Mouse (Mus musculus) brain, adult 2 months (tissue): ENCODE measurements at regions not wholly inside any gene's neighbourhood (a gene's known extent, or its start where the extent isn't known, plus 50 kb on each side); places are given as distances from the start of the nearest gene placed in this dataset.

ENCODE experiments used
- DNase-seq: peaks from one replicate; pipeline ENCODE4 v3.0.0; 2011; ENCODE audit warnings: low read depth, low spot score

DNA sequence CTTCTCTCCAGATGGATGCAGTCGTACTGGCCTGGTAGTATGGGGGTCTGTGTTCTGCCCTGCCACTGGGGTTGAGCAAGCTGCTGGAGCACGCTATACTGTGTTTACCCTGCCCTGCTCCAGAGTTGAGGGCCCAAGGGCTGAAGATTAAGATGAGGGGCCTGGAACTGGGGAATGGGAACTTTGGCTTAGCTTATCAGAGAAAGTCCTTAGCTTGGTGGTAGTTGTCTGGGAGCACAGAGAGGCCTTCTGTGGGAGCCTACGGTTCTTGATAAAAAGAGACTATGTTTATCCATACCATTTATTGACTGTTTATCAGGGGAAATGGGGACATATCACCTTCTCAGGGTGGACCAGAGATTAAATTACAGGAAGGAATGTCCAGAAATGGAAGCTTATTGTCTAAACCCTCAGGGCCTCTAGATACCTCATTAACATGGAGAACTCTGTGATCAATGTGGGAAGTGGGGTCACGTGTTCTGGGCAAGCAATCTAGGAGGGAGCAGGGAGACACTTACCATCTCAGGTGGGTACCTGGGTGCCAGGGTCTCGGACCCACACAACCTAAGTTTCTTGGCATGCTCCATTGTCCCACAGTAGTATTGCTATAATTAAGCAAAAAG lies 58.7 kb downstream of the Mycn start:
- no peak for DNase-seq

DNA sequence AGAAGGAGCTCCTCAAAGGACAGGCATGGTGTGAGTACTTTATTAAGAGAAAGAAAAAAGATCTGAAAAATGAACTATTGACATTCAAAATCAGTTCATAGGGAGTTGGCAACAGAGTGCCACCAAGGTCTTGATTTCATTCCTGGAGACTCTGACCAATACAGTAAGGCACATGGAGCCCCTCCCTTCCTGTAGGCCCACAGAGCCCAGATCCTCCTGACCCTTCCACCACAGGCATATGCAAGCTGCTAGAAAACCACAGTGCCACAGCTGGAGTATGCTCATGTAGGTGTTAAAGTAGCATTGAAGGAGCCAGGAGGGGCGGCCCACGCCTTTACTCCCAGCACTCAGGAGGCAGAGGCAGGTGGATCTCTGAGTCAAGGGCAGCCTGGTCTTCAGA lies 63.7 kb downstream of the Mycn start:
- DNase-seq, result no peak

DNA sequence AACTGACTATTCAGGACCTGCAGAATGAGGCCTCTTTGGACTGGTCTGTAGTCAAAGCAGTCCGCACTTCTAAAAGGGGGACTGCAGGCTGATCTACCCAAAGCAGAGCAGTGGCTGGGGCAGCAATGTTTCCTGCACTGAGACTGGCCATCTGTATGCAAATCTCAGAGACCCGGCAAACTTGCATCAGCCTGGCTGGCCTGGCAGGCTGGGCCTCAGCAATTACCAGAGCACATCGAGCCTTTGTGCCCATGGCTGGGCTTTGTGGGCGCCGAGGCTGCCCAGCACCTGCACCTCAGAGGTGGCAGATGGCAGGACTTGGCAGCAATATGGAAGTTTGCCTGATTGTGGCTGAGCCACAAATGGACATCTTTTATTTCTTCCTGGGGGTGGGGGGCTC lies 64.2 kb downstream of the Mycn start:
- peak; percentile 87 for DNase-seq

DNA sequence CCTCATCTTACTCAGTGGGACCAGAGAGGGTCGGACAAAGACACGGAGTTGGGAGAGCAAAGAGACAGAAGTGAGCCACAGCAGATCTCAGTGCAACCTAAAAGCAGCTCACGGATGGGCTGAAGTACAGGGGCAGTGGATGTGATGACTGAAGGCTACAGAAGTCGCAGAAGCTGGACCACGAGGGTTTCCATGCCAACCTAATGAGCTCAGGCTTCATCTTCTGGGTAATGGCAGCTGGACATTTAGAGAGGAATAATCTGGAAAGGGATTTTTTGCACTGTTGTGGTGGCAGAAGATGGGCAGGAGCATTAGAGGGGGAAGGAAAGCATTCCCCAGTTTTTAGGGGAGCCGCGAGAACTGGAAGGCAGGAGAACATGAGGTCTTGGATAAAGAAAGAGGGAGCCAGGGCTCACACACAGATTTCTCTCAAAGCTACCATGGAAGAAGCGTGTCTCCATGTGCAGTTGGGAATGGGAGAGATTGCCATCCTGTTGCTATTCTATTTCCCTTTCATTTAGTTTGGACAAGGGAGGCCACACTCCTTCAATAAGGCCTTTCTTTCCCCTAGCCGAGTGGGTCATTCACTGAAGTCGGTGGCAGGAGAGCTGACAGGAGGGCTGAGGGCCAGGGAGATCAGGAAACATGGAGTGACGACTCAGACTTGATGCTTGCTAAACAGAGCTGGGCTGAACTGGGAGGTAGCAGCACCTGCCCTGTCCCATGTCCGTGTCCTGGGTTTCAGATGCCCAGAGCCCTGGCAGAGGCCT lies 65.6 kb downstream of the Mycn start:
- DNase-seq, result peak; percentile 28

DNA sequence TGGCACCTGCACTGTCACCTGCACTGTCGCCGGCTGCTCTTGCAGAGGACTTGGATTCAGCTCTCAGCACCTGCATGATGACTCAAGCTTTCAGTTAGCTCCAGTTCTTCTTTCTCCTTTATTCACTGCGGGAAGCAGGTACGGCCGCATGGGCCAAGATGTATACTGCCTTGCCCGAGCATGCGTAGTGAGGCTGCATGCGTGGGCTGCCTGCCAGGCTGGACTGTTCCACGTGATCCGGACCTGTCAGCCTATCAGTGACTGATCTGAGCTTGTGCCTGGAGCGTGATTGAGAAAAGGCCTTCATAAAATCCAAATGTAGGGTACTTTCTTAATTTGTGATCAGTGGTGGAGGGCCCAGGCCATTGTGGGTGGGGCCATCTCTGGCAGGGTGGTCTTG lies 68.2 kb downstream of the Mycn start:
- DNase-seq, result peak; percentile 24

DNA sequence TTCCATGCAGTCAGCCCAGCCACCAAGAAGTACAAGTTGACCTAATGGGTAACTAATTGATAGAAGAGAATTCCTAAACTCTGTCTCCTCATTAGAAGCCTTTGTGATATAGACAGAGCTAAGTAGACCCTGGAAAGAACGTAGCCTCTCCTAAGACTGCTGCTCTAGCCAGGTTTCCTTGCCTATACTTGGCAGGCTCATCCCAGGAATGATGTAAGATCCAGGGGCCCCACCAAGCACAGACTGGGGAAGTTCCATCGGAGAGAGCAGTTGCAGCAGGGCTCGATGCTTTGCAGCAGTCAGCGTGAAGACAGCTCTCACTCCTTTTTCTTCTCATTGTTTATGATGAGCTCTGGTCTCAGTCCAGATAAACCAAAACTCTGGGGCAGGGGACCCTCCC lies 68.7 kb downstream of the Mycn start:
- no peak for DNase-seq

DNA sequence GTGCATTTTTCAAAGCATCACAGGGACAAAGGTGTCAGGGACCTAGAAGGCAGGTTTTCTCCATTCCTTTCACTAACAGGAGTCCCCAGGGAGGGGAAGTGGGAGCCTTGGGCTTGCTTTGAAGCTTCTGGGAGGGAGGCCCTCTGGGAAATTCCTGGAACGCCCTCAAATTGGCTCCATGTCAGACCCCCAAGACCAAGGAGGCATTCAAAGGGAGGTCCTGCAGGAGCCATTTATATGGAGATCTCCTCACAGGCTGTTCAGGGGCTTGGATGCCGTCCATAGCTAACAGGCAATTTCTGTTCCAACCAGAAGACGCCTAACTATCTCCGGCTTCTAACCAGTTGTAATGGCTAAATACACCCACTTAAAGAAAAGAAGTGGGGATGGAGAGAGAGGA lies 70.4 kb downstream of the Mycn start:
- peak; percentile 37 for DNase-seq

DNA sequence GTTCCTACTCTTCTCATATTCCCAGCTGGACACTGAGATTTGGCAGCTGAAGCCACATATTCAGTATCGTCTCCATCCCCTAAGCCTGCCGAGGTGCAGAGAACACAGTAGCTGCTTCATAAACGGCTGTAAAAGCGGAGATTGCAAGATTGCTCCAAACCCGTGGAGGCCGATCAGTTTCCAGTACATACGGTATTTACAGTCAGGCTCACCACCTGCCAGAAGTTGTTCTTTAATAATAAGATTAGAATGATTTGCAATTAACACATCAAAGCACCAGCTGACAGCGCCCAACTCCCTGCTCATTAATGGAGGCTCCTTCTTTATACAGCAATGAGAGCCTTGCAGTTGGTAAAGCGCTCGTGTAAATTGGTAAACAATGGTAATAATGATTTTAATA lies 75.1 kb downstream of the Mycn start:
- DNase-seq, result no peak

DNA sequence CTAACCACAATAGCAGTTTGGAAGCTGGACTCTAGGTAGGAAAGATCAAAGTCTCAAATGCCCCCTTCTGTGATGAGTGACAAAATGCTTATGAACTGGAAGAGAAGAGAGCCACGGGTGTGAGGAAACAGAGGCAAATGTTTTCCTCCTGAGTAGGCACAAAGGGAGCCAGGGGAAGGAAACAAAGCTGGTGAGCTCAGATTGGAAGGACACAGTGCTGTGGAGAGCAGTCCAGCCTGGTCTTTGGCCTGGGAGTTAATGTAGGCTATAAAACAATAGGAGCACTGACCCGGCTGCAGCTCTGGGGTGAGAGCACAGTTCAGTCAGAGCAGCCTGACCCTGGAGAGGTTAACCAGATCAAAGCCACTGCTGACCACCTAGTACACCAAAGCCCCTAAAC lies 91.0 kb downstream of the Mycn start:
- DNase-seq, result no peak

DNA sequence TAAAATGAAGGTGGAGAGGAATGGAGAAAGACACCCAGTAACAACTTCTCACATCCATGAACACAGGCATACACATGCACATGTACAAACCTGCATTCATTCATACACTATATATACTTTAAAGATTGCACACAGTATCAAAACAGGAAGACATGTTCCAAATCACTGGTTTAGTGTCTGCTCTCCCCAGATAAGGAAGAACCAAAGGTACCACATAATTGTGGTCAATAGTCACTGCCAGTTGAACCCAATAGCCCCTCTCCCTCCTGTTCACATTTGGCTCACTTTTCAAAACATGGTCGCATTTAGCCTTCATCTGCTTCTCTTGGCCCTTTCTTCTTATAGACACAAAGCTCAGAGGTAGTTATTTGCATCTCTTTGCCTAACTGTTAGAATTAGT lies 95.0 kb downstream of the Mycn start:
- DNase-seq, result no peak

DNA sequence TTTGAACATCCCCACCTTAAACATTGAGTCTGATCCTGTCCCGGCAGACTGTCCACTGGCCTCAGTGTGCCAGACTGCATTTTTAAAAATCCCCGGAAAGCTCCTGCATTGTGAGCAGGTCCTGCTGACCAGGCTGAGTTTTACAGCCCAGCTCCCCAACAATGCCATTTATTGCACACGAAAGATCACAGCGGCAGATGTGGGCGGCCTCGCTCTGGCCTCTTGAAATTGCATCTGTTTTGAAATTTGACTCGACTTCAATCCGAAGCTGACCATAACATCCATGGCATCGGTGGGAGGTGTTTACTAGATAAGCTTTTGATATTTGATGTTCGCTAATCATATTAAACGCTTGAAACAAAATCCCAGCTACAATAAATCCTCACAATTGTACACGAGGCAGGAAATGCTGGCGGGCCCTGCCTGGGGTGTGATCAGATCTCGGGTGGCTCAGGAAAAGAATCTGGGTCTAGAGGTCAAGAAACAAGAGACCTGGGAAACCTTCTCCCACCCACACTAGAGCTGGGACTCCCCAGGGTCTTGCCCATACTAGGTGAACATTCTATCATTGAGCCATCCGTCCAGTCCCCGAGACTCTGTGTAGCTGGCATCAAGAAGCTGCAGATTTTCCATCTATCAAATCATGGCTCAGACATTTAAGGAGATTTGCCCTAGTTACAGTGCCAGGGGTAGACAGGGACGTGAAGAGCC lies 99.3 kb downstream of the Mycn start:
- no peak for DNase-seq

DNA sequence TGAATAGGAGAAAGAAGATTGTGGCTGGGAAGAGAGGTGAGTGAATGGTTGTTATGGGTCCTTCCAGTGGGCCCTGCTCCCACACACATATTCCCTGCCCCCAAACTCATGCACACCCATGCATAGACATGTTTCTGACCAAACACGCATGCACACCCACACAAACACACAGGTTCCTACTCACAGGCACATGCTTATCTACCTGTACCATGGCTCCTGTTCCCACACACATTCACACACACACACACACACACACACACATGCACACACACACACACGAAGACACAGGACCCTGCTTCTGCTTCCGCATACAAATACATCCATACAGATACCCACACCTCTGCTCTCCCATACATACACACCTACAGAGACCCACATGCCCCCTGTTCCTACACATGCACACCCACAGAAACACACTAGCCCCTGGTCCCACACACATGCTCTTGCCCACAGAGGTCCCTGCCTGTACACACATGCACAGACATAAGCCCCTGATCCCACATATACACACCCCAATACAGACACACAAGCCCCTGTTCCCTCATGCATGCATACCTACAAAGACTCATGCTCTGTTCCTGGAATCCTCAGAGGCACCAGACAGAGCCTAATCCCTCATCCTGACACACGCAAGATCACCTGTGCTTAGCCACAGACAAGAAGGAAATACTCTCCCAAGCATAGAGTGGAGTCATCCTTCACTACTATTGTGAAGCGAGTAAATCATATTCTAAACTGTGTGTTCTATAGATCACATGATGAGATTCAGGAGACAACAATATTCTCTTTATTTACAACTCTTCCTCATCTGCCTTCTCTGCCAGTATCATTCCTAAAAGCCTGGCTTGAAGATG lies 100.1 kb downstream of the Mycn start:
- no peak for DNase-seq

DNA sequence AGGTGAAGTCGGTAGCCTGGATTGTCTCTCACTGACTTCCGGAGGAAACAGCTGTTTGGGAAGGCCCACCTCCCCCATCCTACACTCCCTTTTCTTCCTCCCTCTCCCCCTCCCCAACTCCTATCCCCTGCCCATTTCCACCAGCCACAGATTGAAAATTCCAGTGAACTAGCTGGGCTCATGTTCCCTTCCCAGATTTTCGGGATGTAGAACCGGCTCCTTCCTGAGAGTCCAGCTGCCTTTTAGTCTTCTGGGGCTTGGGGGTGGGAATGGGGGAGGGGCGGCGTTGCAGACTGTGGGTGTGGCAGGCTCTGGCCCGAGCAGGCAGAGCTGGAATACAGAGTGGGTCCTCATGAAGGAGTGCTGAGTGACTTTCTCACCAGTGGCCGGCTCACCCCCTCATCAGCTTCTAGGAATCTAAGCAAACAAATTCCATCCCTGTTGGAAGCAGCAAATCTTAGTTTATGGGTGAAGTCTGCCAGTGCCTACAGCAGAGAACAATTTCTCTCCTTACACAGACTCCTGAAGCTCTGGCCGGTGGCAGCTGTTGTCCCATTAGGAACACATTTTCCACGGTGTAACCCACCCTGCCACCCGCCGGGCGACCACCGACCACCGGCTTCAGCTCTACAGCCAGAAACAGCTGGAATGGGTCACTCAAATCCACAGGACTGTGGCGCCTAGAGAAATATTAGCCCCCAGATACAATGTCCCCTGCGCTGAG lies 100.9 kb downstream of the Mycn start:
- DNase-seq, result no peak

DNA sequence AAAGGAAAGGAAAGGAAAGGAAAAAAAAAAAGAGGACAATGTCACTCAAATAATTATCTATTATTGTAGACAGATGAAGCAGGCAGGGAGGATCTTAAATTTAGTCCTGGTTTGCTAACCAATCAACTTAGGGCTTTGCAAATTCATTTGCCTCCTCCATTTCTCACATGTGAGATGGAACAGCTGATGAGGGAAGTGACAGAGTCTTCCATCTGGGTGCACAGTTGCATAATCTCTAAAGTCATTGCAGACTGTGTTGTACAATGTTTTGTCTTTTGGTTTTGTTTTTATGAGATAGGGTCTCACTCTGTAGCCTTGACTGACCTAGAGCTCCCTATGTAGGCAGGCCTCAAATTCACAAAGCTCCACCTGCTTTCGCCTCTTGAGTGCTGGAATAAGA lies 103.9 kb downstream of the Mycn start:
- DNase-seq, result peak; percentile 53

DNA sequence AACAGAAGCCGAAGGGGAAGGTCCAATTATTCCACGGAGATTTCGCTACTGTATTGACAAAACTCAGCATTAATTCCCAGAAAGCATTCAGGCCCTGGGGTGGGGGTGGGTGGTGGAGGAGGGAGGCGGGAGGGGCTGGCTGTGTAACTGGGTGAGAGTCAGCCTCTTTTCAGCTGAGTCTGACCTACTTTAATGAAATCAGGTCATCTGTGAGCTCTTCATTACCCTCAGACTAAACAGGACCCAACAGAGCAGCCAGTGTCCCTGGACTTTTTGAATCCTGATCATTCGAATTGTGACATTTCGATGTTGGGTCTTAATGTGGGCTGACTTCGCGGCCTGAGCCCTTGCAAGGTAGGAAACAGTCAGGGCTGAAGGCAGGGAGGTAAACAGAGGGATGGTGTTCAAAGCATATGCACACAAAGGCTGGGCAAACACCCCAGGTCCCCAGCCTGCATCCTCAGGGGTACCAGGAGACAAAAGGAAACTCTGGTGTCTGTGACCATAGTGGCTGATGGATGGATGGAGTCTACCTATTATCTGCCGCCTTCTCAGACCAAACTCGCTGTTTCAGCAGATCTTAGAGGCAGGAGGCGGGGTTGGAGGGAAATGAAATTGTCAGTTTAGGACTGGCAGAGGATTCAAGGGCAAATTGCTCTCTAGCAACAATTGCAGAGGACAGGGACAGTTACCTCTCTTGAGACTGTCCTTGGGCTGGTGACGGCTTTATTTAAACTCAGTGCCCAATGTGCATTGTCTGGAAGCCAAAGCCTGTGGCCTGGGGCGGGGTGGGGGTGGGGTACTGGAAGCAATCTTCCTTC lies 113.7 kb downstream of the Mycn start:
- peak; percentile 23 for DNase-seq

DNA sequence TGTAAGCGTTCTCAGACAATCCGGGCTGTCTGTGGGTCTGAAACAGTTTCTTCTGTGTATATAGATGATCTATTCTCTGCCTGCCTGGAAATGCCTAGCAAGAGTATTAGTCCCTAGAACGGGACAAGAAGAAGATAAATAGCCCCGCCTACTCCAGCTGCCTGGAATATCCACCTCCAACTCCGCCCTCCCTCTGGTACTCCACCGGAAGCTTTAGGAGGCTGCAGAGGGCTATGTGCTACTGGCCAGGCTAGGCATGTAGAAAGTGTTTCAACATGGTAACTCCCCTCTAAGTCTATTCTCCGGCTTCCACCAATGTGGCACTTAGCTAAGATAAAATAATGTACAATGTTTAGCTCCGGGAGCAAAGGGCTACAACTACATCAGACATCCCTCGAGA lies 114.3 kb downstream of the Mycn start:
- no peak for DNase-seq

DNA sequence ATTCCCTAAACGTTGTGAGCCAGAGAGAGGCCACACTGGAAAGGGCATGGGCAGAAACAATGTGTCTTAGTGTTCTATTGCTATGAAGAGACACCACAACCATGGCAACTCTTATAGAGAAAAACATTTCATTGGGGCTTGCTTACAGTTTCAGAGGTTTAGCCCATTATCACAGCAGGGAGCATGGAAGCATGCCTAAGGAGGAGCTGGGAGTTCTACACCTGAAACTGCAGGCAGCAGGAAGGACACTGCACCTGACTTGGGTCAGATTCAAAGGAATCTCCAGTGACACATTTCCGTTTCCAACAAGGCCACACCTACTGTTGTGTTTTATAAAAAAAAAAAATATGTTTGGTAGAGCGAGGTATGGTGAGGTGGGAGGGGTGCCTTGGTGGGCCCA lies 115.3 kb downstream of the Mycn start:
- no peak for DNase-seq

DNA sequence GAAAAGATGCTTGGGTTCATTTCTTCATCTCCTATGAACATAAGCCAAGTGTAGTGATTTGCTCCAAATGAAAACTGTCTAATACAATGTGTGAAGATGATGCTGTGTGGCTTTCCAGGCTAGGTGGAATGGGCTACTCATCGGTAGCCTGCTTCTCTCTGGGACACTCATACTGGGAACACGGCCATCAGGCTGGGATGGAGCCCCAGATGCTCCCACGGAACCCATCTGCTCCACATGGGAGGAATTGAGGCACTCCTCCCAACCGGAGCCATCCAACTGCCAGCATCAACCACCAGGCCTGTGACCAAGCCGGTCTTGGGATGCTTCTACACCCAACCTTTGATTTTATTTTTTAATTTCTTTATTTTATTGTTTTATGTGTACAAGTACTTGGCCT lies 115.9 kb downstream of the Mycn start:
- DNase-seq, result peak; percentile 78

DNA sequence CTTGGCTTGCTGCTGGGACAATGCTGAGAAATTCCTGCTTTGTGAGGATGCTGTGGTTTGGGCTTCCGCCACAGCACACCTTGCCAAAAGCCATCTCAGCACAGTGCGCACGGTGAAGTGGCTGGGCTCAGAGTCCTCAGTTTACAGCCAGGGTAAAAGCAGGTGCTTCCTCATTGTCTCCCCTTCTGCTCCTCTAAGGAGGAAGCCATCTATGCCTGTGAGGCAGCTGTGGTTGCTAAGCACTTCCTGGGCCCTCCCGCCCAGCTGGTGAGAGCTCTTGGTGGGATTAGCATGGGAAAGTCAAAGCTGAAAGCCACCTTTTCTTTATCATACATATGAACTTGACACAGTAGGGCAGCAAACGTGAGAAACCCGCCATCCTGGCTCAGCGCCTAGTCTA lies 120.2 kb downstream of the Mycn start:
- no peak for DNase-seq

DNA sequence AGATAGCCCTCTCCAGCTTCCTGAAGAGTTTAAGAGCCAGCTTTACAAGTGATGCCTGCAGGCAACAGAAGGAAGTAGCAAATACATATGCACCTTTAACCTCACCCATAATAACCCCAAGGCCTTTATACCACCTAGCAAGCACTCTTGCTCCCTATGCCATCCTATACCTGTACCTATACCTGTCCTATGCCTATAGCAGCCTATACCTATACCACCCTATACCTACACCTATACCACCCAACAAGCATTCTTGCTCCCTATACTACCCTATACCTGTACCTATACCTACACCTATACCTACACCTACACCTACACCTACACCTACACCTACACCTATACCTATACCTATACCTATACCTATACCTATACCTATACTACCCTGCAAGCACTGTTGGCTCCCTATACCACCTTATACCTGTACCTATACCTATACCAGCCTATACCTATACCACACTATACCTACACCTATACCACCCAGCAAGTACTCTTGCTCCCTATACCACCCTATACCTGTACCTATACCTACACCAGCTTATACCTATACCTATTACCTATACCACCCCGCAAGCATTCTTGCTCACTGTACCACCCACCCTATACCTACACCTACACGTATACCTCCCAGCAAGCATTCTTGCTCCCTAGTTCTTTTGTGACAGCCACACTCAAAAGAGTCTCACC lies 120.9 kb downstream of the Mycn start:
- DNase-seq, result no peak
